Mouse (Mus musculus): ENCODE measurements around the gene Cdh4. TPM values are rescaled to one million over a fixed set of nuclear protein-coding genes. Genes with fewer than 3 reads are reported as not detected.

Cdh4 gene
- polyA plus RNA-seq, 1 experiment from 2014 or later = 3.2 TPM

DNA sequence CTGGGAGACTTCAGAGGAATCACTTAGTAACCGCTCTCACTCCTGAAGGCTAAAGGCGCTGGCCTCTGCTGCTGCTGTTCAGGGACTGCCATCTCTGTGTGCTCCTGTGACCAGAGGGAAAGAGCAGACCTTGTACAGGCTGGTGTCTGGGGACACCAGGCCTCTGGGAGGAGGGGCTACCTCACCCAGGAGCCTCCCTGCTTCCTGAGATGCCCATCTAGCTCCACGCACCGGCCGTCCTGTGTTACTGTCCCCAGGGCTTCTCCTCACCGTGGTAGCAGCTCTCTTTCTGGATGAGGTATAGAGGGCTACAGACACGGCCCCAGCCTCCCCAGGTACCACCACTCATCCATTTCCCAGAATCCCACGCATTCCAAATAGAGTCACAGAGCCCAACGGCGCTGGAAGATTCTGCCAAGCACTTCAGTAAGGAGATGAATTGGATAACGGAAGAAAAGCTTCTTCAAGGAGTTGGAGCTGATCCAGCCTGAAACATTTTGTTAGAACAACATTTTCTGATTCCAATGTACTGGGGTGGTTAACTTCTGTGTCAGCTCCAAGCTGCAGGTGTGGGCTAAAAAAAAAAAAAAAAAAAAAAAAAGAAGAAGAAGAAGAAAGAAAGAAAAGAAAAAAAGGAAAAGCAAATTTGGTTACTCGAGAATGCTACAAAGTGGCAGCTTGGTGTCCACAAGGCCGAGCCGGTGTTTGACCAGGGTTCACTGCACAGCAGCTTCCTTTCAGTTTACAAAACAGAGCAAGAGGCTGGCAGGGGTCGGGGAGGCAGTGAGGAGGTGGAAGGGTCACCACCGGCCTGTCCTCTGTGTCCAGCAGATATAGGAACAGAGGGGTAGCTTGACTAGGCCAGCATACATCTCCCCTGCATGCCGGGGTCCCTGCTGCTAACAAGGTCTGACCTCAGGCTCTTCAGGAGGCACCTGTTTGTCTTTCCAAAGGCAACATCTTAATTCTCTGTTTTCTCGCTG lies 279.6 kb downstream of the Cdh4 start:
- Histone ChIP-seq H3K27me3 (ENCODE audit: control insufficient read depth, insufficient read depth, low read length) (no peaks in the 10 kb centered on the region), H3K4me1 (ENCODE audit: control insufficient read depth, insufficient read depth, low read length) (peaks cover 7% of the 10 kb centered on the region; the same call in 1 of the 2 replicates), H3K9me3 (ENCODE audit: control insufficient read depth, low read length) (no peaks in the 10 kb centered on the region), H3K4me3 (ENCODE audit: low read depth, low read length) (no peak overlapping the region), H3K4me2 (ENCODE audit: low read depth, severe bottlenecking) (no peak overlapping the region), H3K36me3 (ENCODE audit: control insufficient read depth, insufficient read depth, low read length) (no peaks in the 10 kb centered on the region), H3K27ac (replicated peaks; ENCODE audit: low read depth, low read length) (no peak overlapping the region), H3K9ac (ENCODE audit: low read length) (no peak overlapping the region)
- ATAC-seq (ENCODE audit: insufficient number of reproducible peaks, low FRiP score, low TSS enrichment, low read depth) (no peak), DNase-seq (ENCODE audit: low spot score) (no peak)
- WGBS = 74% methylated on average over 18 of the region's 18 CpGs

DNA sequence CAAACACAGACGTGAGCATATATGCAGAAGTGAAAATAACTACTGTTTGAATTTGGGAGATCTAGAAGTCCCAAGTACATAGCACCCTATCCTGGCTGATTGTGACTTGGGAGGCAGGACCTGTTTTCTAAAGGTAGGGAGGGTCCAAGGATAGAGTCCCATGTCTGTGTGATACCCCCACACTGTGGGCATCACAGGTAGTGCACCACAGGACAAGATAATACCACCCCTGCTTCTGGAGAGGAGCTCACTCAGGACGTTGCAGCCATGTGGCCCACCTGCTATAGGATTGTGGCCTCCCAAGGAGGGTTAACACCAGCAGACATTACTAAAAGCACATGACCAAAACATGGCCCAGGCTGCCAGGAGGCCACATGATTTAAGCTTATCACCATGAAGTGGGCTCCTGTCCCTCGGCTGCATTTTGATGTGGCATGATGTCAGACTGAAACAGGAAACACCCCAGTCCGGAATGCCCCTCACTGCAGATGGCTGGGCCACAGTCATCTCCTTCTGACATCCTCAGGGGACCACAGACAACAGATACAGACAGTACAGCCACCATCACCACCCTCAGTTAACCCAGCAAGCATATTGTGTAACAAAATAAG lies 280.6 kb downstream of the Cdh4 start:
- H3K36me3 ChIP-seq (ENCODE audit: control insufficient read depth, insufficient read depth, low read length) = no peaks in the 10 kb centered on the region
- no peak overlapping the region for H3K9ac ChIP-seq (ENCODE audit: low read length)
- H3K4me2 ChIP-seq (ENCODE audit: low read depth, severe bottlenecking) = no peak overlapping the region
- no peak for ATAC-seq (ENCODE audit: insufficient number of reproducible peaks, low FRiP score, low TSS enrichment, low read depth)
- H3K27ac ChIP-seq (replicated peaks; ENCODE audit: low read depth, low read length) = no peak overlapping the region
- H3K9me3 ChIP-seq (ENCODE audit: control insufficient read depth, low read length) = no peaks in the 10 kb centered on the region
- no peak for DNase-seq (ENCODE audit: low spot score)
- H3K4me3 ChIP-seq (ENCODE audit: low read depth, low read length) = no peak overlapping the region
- no peaks in the 10 kb centered on the region for H3K27me3 ChIP-seq (ENCODE audit: control insufficient read depth, insufficient read depth, low read length)
- 71% methylated on average over 4 of the region's 4 CpGs for WGBS
- H3K4me1 ChIP-seq (ENCODE audit: control insufficient read depth, insufficient read depth, low read length) = peaks cover 7% of the 10 kb centered on the region; the same call in 1 of the 2 replicates

- H3K4me1 ChIP-seq (ENCODE audit: control insufficient read depth, insufficient read depth, low read length) = peaks cover 7% of the 10 kb centered on the region; the same call in 1 of the 2 replicates
- ATAC-seq (ENCODE audit: insufficient number of reproducible peaks, low FRiP score, low TSS enrichment, low read depth) = no peak
- H3K27ac ChIP-seq (replicated peaks; ENCODE audit: low read depth, low read length) = no peak overlapping the region
- H3K4me3 ChIP-seq (ENCODE audit: low read depth, low read length) = no peak overlapping the region
- H3K27me3 ChIP-seq (ENCODE audit: control insufficient read depth, insufficient read depth, low read length) = no peaks in the 10 kb centered on the region
- no peak for DNase-seq (ENCODE audit: low spot score)
- no peak overlapping the region for H3K9ac ChIP-seq (ENCODE audit: low read length)
- H3K36me3 ChIP-seq (ENCODE audit: control insufficient read depth, insufficient read depth, low read length) = no peaks in the 10 kb centered on the region
- no peaks in the 10 kb centered on the region for H3K9me3 ChIP-seq (ENCODE audit: control insufficient read depth, low read length)
- 83% methylated on average over 8 of the region's 8 CpGs for whole genome bisulfite sequencing
- no peak overlapping the region for H3K4me2 ChIP-seq (ENCODE audit: low read depth, severe bottlenecking)
Observed at GRCm38 (mm10) chr2:179723401-179723800, 281.2 kb downstream of the Cdh4 start.

- Histone ChIP-seq H3K27ac (replicated peaks; ENCODE audit: low read depth, low read length) (no peak overlapping the region), H3K4me3 (ENCODE audit: low read depth, low read length) (no peak overlapping the region), H3K4me2 (ENCODE audit: low read depth, severe bottlenecking) (no peak overlapping the region), H3K4me1 (ENCODE audit: control insufficient read depth, insufficient read depth, low read length) (peaks cover 16% of the 10 kb centered on the region), H3K9ac (ENCODE audit: low read length) (no peak overlapping the region), H3K9me3 (ENCODE audit: control insufficient read depth, low read length) (no peaks in the 10 kb centered on the region), H3K36me3 (ENCODE audit: control insufficient read depth, insufficient read depth, low read length) (no peaks in the 10 kb centered on the region), H3K27me3 (ENCODE audit: control insufficient read depth, insufficient read depth, low read length) (no peaks in the 10 kb centered on the region)
- ATAC-seq (ENCODE audit: insufficient number of reproducible peaks, low FRiP score, low TSS enrichment, low read depth) (no peak), DNase-seq (ENCODE audit: low spot score) (no peak)
- 54% methylated on average over 8 of the region's 8 CpGs for WGBS
Observed at GRCm38 (mm10) chr2:179729002-179729401, 286.8 kb downstream of the Cdh4 start.

- DNase-seq (ENCODE audit: low spot score) (no peak), ATAC-seq (ENCODE audit: insufficient number of reproducible peaks, low FRiP score, low TSS enrichment, low read depth) (no peak)
- no peak overlapping the region for H3K27ac ChIP-seq (replicated peaks; ENCODE audit: low read depth, low read length)
- H3K27me3 ChIP-seq (ENCODE audit: control insufficient read depth, insufficient read depth, low read length) = no peaks in the 10 kb centered on the region
- H3K4me1 ChIP-seq (ENCODE audit: control insufficient read depth, insufficient read depth, low read length) = peaks cover 16% of the 10 kb centered on the region
- H3K4me3 ChIP-seq (ENCODE audit: low read depth, low read length) = no peak overlapping the region
- 87% methylated on average over 4 of the region's 4 CpGs for WGBS
- H3K4me2 ChIP-seq (ENCODE audit: low read depth, severe bottlenecking) = no peak overlapping the region
- no peaks in the 10 kb centered on the region for H3K9me3 ChIP-seq (ENCODE audit: control insufficient read depth, low read length)
- no peak overlapping the region for H3K9ac ChIP-seq (ENCODE audit: low read length)
- no peaks in the 10 kb centered on the region for H3K36me3 ChIP-seq (ENCODE audit: control insufficient read depth, insufficient read depth, low read length)
Observed at GRCm38 (mm10) chr2:179729802-179730201, 287.6 kb downstream of the Cdh4 start.

GRCm38 (mm10) chr2:179733141-179733831 lies 291.1 kb downstream of the Cdh4 start:
- DNase-seq (ENCODE audit: low spot score) (peak; percentile 59), ATAC-seq (ENCODE audit: insufficient number of reproducible peaks, low FRiP score, low TSS enrichment, low read depth) (0 out of 2 replicates have a peak, but pooled peaks have one; percentile 16)
- H3K27ac ChIP-seq (replicated peaks; ENCODE audit: low read depth, low read length) = peak overlapping the region; percentile 51; the same call in 1 of the 2 replicates
- H3K27me3 ChIP-seq (ENCODE audit: control insufficient read depth, insufficient read depth, low read length) = no peaks in the 10 kb centered on the region
- 15% methylated on average over 16 of the region's 16 CpGs for WGBS
- H3K4me3 ChIP-seq (ENCODE audit: low read depth, low read length) = no peak overlapping the region
- H3K36me3 ChIP-seq (ENCODE audit: control insufficient read depth, insufficient read depth, low read length) = no peaks in the 10 kb centered on the region
- H3K4me2 ChIP-seq (ENCODE audit: low read depth, severe bottlenecking) = 0 out of 2 replicates have a peak overlapping the region, but pooled peaks have one; percentile 10
- peaks cover 26% of the 10 kb centered on the region for H3K4me1 ChIP-seq (ENCODE audit: control insufficient read depth, insufficient read depth, low read length)
- no peaks in the 10 kb centered on the region for H3K9me3 ChIP-seq (ENCODE audit: control insufficient read depth, low read length)
- H3K9ac ChIP-seq (ENCODE audit: low read length) = no peak overlapping the region

- DNase-seq (ENCODE audit: low spot score) (no peak), ATAC-seq (ENCODE audit: insufficient number of reproducible peaks, low FRiP score, low TSS enrichment, low read depth) (no peak)
- no peak overlapping the region for H3K4me2 ChIP-seq (ENCODE audit: low read depth, severe bottlenecking)
- H3K4me1 ChIP-seq (ENCODE audit: control insufficient read depth, insufficient read depth, low read length) = no peaks in the 10 kb centered on the region
- H3K27ac ChIP-seq (replicated peaks; ENCODE audit: low read depth, low read length) = no peak overlapping the region
- H3K4me3 ChIP-seq (ENCODE audit: low read depth, low read length) = no peak overlapping the region
- H3K9ac ChIP-seq (ENCODE audit: low read length) = no peak overlapping the region
- H3K9me3 ChIP-seq (ENCODE audit: control insufficient read depth, low read length) = no peaks in the 10 kb centered on the region
- H3K36me3 ChIP-seq (ENCODE audit: control insufficient read depth, insufficient read depth, low read length) = no peaks in the 10 kb centered on the region
- 100% methylated on average over 1 of the region's 1 CpGs for WGBS
- H3K27me3 ChIP-seq (ENCODE audit: control insufficient read depth, insufficient read depth, low read length) = no peaks in the 10 kb centered on the region
Observed at GRCm38 (mm10) chr2:179742419-179742818, 300.2 kb downstream of the Cdh4 start.

DNA sequence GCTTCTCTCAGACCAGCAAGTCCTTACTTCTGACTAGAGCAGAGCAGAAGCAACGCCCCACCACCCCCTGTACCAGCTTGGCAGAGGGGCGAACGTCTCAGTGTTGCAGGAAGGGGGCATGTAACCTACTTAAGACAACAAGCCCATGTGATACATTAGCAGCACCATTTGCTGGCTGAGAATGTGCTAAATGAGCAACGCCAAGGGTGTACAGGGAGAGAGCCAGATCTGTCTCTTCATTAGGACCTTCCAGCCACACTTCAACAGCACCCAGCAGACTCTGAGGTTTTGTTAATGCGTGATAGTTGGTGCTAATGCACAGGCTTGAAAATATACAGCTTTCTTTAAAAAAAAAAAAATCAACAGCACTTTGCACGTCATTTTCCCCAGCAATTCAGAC lies 300.6 kb downstream of the Cdh4 start:
- Histone ChIP-seq H3K27ac (replicated peaks; ENCODE audit: low read depth, low read length) (no peak overlapping the region), H3K9ac (ENCODE audit: low read length) (no peak overlapping the region), H3K27me3 (ENCODE audit: control insufficient read depth, insufficient read depth, low read length) (no peaks in the 10 kb centered on the region), H3K4me2 (ENCODE audit: low read depth, severe bottlenecking) (no peak overlapping the region), H3K4me3 (ENCODE audit: low read depth, low read length) (no peak overlapping the region), H3K4me1 (ENCODE audit: control insufficient read depth, insufficient read depth, low read length) (no peaks in the 10 kb centered on the region), H3K36me3 (ENCODE audit: control insufficient read depth, insufficient read depth, low read length) (no peaks in the 10 kb centered on the region), H3K9me3 (ENCODE audit: control insufficient read depth, low read length) (no peaks in the 10 kb centered on the region)
- ATAC-seq (ENCODE audit: insufficient number of reproducible peaks, low FRiP score, low TSS enrichment, low read depth) = no peak
- no peak for DNase-seq (ENCODE audit: low spot score)
- 82% methylated on average over 6 of the region's 6 CpGs for WGBS

Data from limb, embryonic 11.5 days (tissue).